ENCODE assay signal across 10 mouse cellular contexts in the genomic region with DNA sequence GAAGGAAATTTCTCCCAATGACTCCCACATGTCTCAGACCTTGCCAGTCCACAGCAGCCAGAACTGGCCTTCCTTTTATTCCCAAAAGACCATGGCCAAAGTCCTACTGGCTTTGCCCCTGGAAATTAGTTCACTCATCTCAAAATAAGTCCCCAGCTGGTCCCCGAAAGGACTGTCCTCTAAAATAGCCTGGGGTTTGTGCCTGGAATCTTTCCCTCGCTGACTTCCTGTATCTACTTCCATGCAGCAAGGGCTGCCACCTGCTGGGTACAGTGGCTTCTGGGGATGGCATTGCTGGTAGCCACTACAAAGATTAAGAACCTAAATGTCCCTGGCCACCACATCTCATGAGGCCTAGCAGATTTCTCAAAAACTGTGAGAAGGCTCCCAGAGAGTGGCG.
DNase-seq lines count a peak whose midpoint lies in the region; ATAC-seq and TF ChIP-seq lines count a peak whose summit lies in the region.
"Had no signal": no experiment of that assay in that cellular context is flagged by ENCODE, and none has a peak within 500 bp of the region (broad histone marks: within the 10 kb centered on the region; RNA-seq: fewer than 3 reads in every experiment).

No protein-coding gene starts in this region.

- DNase-seq in right cerebral cortex, postnatal 4 days = peak; percentile 44
- no peak for DNase-seq in right cerebral cortex, postnatal 14 days
- DNase-seq in heart, postnatal 4 days = peak; percentile 57
- no peak for DNase-seq in urinary bladder, postnatal 14 days (ENCODE audit: low spot score)
- DNase-seq in embryo, embryonic 11 days = no peak

- no peak for ATAC-seq in intestine, postnatal 0 days
- no peak for ATAC-seq in intestine, embryonic 16.5 days
- ATAC-seq in inflammation-experienced regulatory T-cells, adult 6 months = no peak

- H3K4me3 ChIP-seq in intestine, postnatal 0 days (ENCODE audit: low read depth, low read length) = no peak overlapping the region
- H3K4me3 ChIP-seq in intestine, embryonic 16.5 days (ENCODE audit: low read length) = no peak overlapping the region
- H3K4me3 ChIP-seq: limb, embryonic 13.5 days; myocyte had no signal

- H3K27ac ChIP-seq in intestine, postnatal 0 days (ENCODE audit: low read depth, low read length) = no peak overlapping the region
- H3K27ac ChIP-seq in intestine, embryonic 16.5 days (ENCODE audit: low read length) = no peak overlapping the region
- H3K27ac ChIP-seq: limb, embryonic 13.5 days had no signal

- H3K36me3 ChIP-seq in intestine, postnatal 0 days (ENCODE audit: control insufficient read depth, insufficient read depth) = no peaks in the 10 kb centered on the region
- no peaks in the 10 kb centered on the region for H3K36me3 ChIP-seq in intestine, embryonic 16.5 days (ENCODE audit: control insufficient read depth, insufficient read depth, low read length)
- H3K36me3 ChIP-seq: limb, embryonic 13.5 days had no signal

- no peaks in the 10 kb centered on the region for H3K27me3 ChIP-seq in intestine, postnatal 0 days (replicated peaks; ENCODE audit: control insufficient read depth, insufficient read depth, low read length)
- H3K27me3 ChIP-seq in intestine, embryonic 16.5 days (replicated peaks; ENCODE audit: control insufficient read depth, insufficient read depth, low read length) = no peaks in the 10 kb centered on the region
- H3K27me3 ChIP-seq: limb, embryonic 13.5 days had no signal

- H3K4me1 ChIP-seq in intestine, postnatal 0 days (replicated peaks; ENCODE audit: control insufficient read depth, insufficient read depth, low read length) = no peaks in the 10 kb centered on the region
- no peaks in the 10 kb centered on the region for H3K4me1 ChIP-seq in intestine, embryonic 16.5 days (ENCODE audit: control insufficient read depth, insufficient read depth, low read length)

- H3K9me3 ChIP-seq in intestine, postnatal 0 days (ENCODE audit: control insufficient read depth) = no peaks in the 10 kb centered on the region
- no peaks in the 10 kb centered on the region for H3K9me3 ChIP-seq in intestine, embryonic 16.5 days (ENCODE audit: control insufficient read depth, low read length)
- H3K9me3 ChIP-seq: limb, embryonic 13.5 days had no signal

- H3K9ac ChIP-seq in intestine, postnatal 0 days (ENCODE audit: low read depth, low read length) = no peak overlapping the region
- no peak overlapping the region for H3K9ac ChIP-seq in intestine, embryonic 16.5 days (ENCODE audit: low read depth, low read length)
- H3K9ac ChIP-seq: limb, embryonic 13.5 days had no signal

- H3K4me2 ChIP-seq in intestine, postnatal 0 days (replicated peaks; ENCODE audit: low read depth) = no peak overlapping the region
- no peak overlapping the region for H3K4me2 ChIP-seq in intestine, embryonic 16.5 days (ENCODE audit: low read depth, low read length)
- H3K4me2 ChIP-seq: limb, embryonic 13.5 days had no signal

- WGBS in intestine, postnatal 0 days = 71% methylated on average over 3 of the region's 3 CpGs
- WGBS in intestine, embryonic 16.5 days = 79% methylated on average over 3 of the region's 3 CpGs

- peak; percentile 47 for TF ChIP-seq CTCF in intestine, postnatal 0 days (IDR thresholded peaks at IDR 0.05; ENCODE audit: low read depth)

Comparison
In these comparisons a context has a peak if more than half of its experiments do, and no peak if none do; other contexts are left out.
1. DNase-seq: peak in right cerebral cortex, postnatal 4 days (single experiment) and heart, postnatal 4 days (single experiment); none in right cerebral cortex, postnatal 14 days (single experiment), urinary bladder, postnatal 14 days (single experiment) and embryo, embryonic 11 days (single experiment).